Mouse (Mus musculus): ENCODE results near the gene Krtap4-1.

GRCm38 (mm10) chr11:99637086-99637485 is 9.0 kb upstream of the Krtap4-1 start:
- no peak for TF ChIP-seq CTCF (IDR thresholded peaks at IDR 0.05; ENCODE audit: low read depth)
- no peak for TF ChIP-seq EP300 (optimal IDR thresholded peaks at IDR 0.05)

Measured in stomach, postnatal 0 days (tissue).